In the genomic region with DNA sequence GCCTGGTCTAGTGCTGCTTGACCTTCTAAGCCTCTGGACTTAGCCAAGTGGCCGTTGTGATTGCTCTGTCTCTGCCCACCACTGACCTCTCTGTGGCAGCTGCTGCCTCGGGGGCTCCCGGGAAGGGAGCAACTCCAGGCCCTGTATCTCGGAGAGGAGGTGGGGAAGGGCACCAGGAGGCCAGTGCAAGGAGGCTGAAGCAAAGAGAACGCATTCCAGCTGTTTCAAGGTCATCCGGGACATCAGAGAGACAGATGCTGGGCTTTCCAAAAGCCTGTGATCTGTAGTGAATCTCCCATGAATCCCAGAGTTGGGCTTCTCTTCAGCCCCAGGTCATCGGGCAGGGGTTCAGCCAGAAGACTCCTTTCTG, we compare ENCODE assay signal across 9 mouse cellular contexts. TPM values are rescaled to one million over a fixed set of nuclear protein-coding genes. Genes with fewer than 3 reads are reported as not detected.
A peak's percentile ranks its signal among the peaks of the same experiment; 100 is the strongest.
DNase-seq lines count a peak whose midpoint lies in the region; ATAC-seq and TF ChIP-seq lines count a peak whose summit lies in the region.
"Had no signal": no experiment of that assay in that cellular context is flagged by ENCODE, and none has a peak within 500 bp of the region (broad histone marks: within the 10 kb centered on the region; RNA-seq: fewer than 3 reads in every experiment).

No protein-coding gene starts in this region.

- no peak for TF ChIP-seq CTCF in intestine, postnatal 0 days (IDR thresholded peaks at IDR 0.05; ENCODE audit: low read depth)
- TF ChIP-seq CTCF in midbrain, postnatal 0 days (IDR thresholded peaks at IDR 0.05) = no peak

- peaks cover 50% of the 10 kb centered on the region for H3K4me1 ChIP-seq in heart, embryonic 16.5 days (ENCODE audit: control insufficient read depth, insufficient read depth, low read length)
- H3K4me1 ChIP-seq in intestine, postnatal 0 days (replicated peaks; ENCODE audit: control insufficient read depth, insufficient read depth, low read length) = peaks cover 6% of the 10 kb centered on the region; the same call in 1 of the 2 replicates
- H3K4me1 ChIP-seq in midbrain, postnatal 0 days (ENCODE audit: insufficient read depth, low read length) = peaks cover 9% of the 10 kb centered on the region

- WGBS in heart, embryonic 16.5 days = 13% methylated on average over 7 of the region's 7 CpGs
- WGBS in intestine, postnatal 0 days = 27% methylated on average over 7 of the region's 7 CpGs
- WGBS in midbrain, postnatal 0 days = 38% methylated on average over 7 of the region's 7 CpGs

- peak overlapping the region; percentile 4; the same call in 1 of the 2 replicates for H3K4me2 ChIP-seq in heart, embryonic 16.5 days (ENCODE audit: low read depth, low read length)
- H3K4me2 ChIP-seq in intestine, postnatal 0 days (replicated peaks; ENCODE audit: low read depth) = 0 out of 2 replicates have a peak overlapping the region, but pooled peaks have one; percentile 17
- no peak overlapping the region for H3K4me2 ChIP-seq in midbrain, postnatal 0 days (ENCODE audit: low read depth, low read length, poor library complexity, severe bottlenecking)

- peak overlapping the region; percentile 42 for H3K9ac ChIP-seq in heart, embryonic 16.5 days (ENCODE audit: low read length)
- no peak overlapping the region for H3K9ac ChIP-seq in intestine, postnatal 0 days (ENCODE audit: low read depth, low read length)
- H3K9ac ChIP-seq in midbrain, postnatal 0 days (replicated peaks; ENCODE audit: low read length, poor library complexity, severe bottlenecking) = peak overlapping the region; percentile 42; the same call in 1 of the 2 replicates

- ATAC-seq in heart, embryonic 16.5 days (replicated peaks; ENCODE audit: extremely low read depth, insufficient read depth, low FRiP score) = no peak; the same call in 1 of the 2 replicates
- ATAC-seq in intestine, postnatal 0 days = no peak
- ATAC-seq in midbrain, postnatal 0 days (ENCODE audit: low FRiP score) = no peak

- no peak for DNase-seq in heart, adult 11 months
- peak; percentile 40 for DNase-seq in embryo, embryonic 11 days
- DNase-seq in midbrain, postnatal 0 days (ENCODE audit: low spot score) = no peak
- no peak for DNase-seq in B cell, adult 2 months
- no peak for DNase-seq in left cerebral cortex, adult 8-10 months (ENCODE audit: low spot score in 2 of 2)
- DNase-seq in urinary bladder, postnatal 4 days (ENCODE audit: low spot score in 2 of 2) = no peak

- no peaks in the 10 kb centered on the region for H3K36me3 ChIP-seq in heart, embryonic 16.5 days (ENCODE audit: control insufficient read depth, insufficient read depth)
- no peaks in the 10 kb centered on the region for H3K36me3 ChIP-seq in intestine, postnatal 0 days (ENCODE audit: control insufficient read depth, insufficient read depth)
- no peaks in the 10 kb centered on the region for H3K36me3 ChIP-seq in midbrain, postnatal 0 days (ENCODE audit: insufficient read depth, low read length)

- no peaks in the 10 kb centered on the region for H3K9me3 ChIP-seq in heart, embryonic 16.5 days (replicated peaks; ENCODE audit: control insufficient read depth, low read length)
- H3K9me3 ChIP-seq in intestine, postnatal 0 days (ENCODE audit: control insufficient read depth) = no peaks in the 10 kb centered on the region
- no peaks in the 10 kb centered on the region for H3K9me3 ChIP-seq in midbrain, postnatal 0 days (ENCODE audit: low read length)

- peak overlapping the region; percentile 93 for H3K27ac ChIP-seq in heart, embryonic 16.5 days (ENCODE audit: low read length)
- H3K27ac ChIP-seq in intestine, postnatal 0 days (ENCODE audit: low read depth, low read length) = peak overlapping the region; percentile 83
- peak overlapping the region; percentile 38; the same call in 1 of the 2 replicates for H3K27ac ChIP-seq in midbrain, postnatal 0 days (ENCODE audit: low read depth, low read length)

- H3K27me3 ChIP-seq in heart, embryonic 16.5 days (ENCODE audit: control insufficient read depth, insufficient read depth, low read length) = no peaks in the 10 kb centered on the region
- no peaks in the 10 kb centered on the region for H3K27me3 ChIP-seq in intestine, postnatal 0 days (replicated peaks; ENCODE audit: control insufficient read depth, insufficient read depth, low read length)
- no peaks in the 10 kb centered on the region for H3K27me3 ChIP-seq in midbrain, postnatal 0 days (ENCODE audit: insufficient read depth, low read length)
- H3K27me3 ChIP-seq: Patski had no signal

- no peak overlapping the region for H3K4me3 ChIP-seq in heart, embryonic 16.5 days (ENCODE audit: low read length)
- no peak overlapping the region for H3K4me3 ChIP-seq in intestine, postnatal 0 days (ENCODE audit: low read depth, low read length)
- H3K4me3 ChIP-seq in midbrain, postnatal 0 days (ENCODE audit: low read depth, low read length) = no peak overlapping the region

RNA-seq across cellular contexts. Expression of gene Zfp366, which starts 54.5 kb away (rescaled TPM):
- polyA plus RNA-seq in heart, embryonic 16.5 days (2015; fragmentation: Nextera tagmentation; extraction: Ambion mirVana) = 0.66 and 0.75 TPM in 2 replicates
- polyA plus RNA-seq in intestine, postnatal 0 days (2015; fragmentation: Nextera tagmentation; extraction: Ambion mirVana) = 0.38 and 0.39 TPM in 2 replicates
- 1.9 TPM in 2 replicates for total RNA-seq in midbrain, postnatal 0 days (2014; rRNA removed)
- 0.30 and 0.42 TPM in 2 replicates for polyA plus RNA-seq in midbrain, postnatal 0 days (2015; fragmentation: Nextera tagmentation; extraction: Ambion mirVana)
- 1 to 10 TPM; 3.1 to 4.1 (median 3.9) TPM for total RNA-seq in left cerebral cortex, adult 8-10 months (2022)

Comparison
In these comparisons a context has a peak if more than half of its experiments do, and no peak if none do; other contexts are left out.
1. H3K27ac ChIP-seq: peak in every context shown above with its lines; median percentile 93 in heart, embryonic 16.5 days; 83 in intestine, postnatal 0 days; 38 in midbrain, postnatal 0 days.